Mouse (Mus musculus) cerebellum, postnatal 36 days (tissue): ENCODE measurements around the gene Glmp.
A peak's percentile ranks its signal among the peaks of the same experiment; 100 is the strongest.
"Not testable (repeated sequence)": the region's sequence is repeated elsewhere in the genome, so short reads cannot be mapped to it uniquely, and the experiment has no call there.

Experiments used
- DNase-seq, 2 experiments: peaks; one replicate each; pipeline ENCODE4 v3.0.0; 2021 to 2022; ENCODE audit warnings: mixed read lengths in 2 of 2

Gene Glmp

GRCm38 (mm10) chr3:88324951-88325405, at the start of gene Glmp:
Gene Glmp (plus strand): TSS chr3:88325023.
- peak; percentile 66 to 76 for DNase-seq

DNA sequence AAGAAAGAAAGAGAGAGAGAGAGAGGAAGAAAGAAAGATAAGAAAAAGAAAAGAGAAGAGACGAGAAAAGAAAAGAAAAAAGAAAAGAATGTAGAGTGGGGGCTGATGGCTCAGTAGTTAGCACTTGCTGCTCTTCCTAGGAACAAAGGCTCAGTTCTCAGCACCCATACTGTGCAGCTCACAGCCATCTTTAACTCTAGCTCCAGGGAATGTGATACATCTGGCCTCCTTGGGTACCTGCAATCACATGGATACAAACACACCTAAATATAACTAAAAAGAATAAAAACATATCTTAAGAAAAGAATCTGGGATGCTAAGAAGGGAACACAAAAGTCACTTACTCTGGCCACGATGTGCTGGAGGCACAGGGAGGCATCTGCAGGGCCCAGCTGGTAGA, 48.7 kb upstream of the Glmp start:
- no peak for DNase-seq

DNA sequence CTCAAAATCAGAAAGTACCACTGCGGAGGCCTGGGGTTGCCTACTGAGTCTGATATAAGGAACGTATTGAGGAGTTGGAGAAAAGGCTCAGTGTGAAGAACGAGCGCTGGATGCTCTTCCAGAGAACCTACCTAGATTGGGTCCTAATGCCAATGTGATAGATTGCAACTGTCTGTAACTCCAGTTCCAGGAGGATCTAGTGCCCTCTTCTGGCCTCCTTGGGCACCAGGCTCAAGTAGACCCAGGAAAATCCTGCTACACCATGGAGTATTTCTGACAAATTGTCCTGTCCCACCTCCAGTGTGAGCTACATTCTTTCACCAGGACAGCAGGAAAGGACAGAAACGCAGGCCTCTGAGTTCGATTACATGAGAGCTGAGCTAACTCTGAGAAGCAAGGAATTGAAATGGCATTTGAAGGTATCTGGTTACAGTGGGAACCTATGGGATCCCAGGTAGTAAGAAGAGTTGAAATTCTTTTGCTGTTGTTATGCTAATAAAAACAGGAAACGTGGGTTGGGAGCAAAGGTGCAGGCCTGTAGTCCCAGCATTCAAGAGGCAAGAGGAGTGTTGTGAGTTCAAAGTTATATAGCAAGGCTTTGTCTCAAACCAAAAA, 48.2 kb upstream of the Glmp start:
- peak; percentile 27 to 31 for DNase-seq

DNA sequence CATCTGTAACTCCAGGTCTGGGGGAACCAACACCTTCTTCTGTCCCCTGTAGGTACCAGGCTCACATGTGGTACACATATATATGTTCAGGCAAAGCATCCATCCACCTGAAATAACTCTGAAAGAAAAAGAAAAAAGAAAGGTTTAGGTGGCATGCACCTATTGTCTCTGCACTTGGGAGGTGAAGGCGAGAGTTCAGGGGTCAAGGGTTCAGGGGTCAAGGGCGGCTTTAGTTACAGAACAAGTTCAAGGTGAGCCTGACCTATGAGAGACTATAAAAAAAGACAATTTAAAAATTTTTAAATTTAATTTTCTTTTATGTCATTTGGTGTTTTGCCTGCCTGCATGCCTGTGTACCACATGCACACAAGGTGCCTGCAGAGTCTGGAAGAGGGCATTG, 44.8 kb upstream of the Glmp start:
- DNase-seq: no peak

- not testable (repeated sequence) for DNase-seq
Measured at GRCm38 (mm10) chr3:88281141-88281916, 43.5 kb upstream of the Glmp start.

DNA sequence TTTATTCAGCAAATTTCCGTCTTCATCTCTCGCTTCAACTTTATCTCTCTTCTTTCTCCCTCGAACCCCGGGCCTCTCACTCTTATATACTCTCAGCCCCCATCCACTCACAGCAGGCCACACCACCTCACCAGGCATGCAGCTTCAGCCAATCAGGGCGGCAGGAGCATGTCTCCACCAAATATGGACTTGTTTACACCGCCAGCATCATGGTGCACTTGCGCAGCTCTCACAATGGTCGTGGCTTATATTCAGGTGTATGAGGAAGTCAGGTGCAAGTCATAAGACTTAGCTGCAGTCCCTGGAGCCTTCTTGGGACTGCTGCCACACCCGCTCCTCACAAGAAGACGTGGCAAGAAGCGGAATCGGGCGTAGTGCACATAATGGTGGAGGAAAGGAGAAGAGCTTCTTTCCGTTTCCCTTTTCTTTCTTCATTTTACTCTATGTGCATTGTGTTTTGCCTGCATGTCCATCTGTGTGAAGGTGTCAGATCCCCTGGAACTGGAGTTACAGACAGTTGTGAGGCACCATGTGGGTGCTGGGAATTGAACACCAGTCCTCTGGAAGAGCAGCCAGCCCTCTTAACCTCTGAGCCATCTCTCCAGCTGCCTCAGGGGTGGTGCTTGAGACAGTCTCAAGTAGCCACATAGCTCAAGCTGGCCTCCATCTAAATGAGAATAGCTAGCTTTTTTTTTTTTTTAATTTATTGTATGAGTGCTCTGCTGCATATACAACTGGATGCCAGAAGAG, 39.8 kb upstream of the Glmp start:
- not testable (repeated sequence) for DNase-seq

DNA sequence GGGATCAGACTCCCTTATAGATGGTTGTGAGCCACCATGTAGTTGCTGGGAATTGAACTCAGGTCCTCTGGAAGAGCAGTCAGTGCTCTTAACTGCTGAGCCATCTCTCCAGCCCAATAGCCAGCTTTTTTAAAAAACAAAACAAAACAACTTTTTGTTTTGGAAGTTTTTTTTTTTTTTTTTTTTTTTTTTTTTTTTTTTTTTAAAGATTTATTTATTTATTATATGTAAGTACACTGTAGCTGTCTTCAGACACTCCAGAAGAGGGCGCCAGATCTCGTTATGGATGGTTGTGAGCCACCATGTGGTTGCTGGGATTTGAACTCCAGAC, 39.3 kb upstream of the Glmp start:
- not testable (repeated sequence) for DNase-seq

DNA sequence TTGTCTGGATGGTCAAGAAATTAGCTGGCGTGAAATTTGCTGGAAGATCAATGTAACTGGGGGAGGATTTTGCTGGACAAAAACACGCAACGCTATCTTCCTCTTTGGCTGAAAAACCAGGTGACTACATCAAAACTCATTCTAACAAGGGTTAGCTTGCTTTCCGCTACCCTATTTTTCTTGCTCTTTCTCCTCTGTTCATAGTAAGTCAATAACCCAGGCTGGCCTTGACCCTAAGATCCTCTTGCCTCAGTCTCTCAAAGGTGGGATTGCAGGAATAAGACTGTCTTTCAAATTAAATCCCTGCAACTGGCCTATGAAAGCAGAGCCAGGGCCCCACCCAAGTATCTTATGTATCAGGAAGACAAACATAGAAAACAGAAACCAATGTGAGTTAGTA, 37.7 kb upstream of the Glmp start, which contains the start of gene Gm38392:
TSS of gene Gm38392 (minus strand) at position 101 of the 400 bp plus-strand sequence.
- no peak for DNase-seq

GRCm38 (mm10) chr3:88288133-88288713, 36.6 kb upstream of the Glmp start:
- not testable (repeated sequence) for DNase-seq

- DNase-seq: peak; percentile 5 to 13
Measured at GRCm38 (mm10) chr3:88291970-88292369, 32.9 kb upstream of the Glmp start.

- DNase-seq: not testable (repeated sequence)
Measured at GRCm38 (mm10) chr3:88295272-88295671, 29.6 kb upstream of the Glmp start.

DNA sequence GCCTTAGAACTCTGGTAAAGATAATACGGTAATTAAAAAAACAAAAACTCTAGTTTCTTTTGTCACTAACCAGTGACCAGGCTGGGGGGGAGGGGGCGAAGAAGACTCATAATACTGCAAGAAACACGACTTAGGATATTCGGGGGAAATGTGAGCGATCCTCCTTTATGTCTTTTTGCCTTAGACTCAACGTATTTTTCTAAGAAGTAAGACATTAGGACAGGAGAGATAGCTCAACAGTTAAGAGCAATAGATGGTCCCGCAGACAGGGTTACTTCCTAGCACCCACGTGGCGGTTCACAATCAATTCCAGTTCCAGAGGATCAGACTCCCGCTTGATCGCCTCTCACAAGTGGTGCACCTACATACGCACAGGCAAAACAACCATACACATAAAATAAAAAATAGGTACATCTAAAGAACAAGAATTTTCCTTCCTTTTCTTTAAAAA, 28.7 kb upstream of the Glmp start:
- no peak for DNase-seq

- DNase-seq: peak; percentile 95 to 96
Measured at GRCm38 (mm10) chr3:88296561-88297318, 28.1 kb upstream of the Glmp start, which contains the start of the genes Tsacc and Cct3. Gene Tsacc (minus strand): TSS chr3:88296999. Gene Cct3 (plus strand): TSS chr3:88297116.

DNA sequence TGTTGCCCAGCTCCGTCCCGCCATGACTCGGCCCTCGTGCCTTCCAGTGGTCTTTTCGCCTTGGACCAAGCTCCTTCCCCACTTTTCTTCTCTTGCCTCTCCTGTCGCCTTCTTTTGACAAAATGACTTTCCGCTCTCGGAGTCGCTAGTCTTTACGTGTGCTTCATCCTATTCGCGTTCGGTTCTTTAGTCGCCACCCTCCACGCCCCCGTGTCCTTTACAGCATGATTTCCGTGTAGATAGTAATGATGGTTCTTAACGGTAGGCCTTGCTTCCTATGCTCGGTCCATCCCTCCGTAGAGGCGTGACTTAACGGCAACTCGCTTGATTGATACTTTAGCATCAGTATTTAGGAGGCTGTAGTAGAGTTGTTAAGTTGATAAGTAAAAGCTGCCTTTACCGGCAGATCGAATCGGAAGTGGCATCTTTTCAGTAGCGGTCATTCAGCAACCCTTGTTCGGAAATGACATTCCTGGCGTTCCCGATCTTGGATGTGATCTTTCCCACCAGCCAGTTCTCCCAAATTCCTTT, 27.4 kb upstream of the Glmp start:
- DNase-seq: no peak

GRCm38 (mm10) chr3:88299172-88299571, 25.7 kb upstream of the Glmp start:
- DNase-seq: no peak

DNA sequence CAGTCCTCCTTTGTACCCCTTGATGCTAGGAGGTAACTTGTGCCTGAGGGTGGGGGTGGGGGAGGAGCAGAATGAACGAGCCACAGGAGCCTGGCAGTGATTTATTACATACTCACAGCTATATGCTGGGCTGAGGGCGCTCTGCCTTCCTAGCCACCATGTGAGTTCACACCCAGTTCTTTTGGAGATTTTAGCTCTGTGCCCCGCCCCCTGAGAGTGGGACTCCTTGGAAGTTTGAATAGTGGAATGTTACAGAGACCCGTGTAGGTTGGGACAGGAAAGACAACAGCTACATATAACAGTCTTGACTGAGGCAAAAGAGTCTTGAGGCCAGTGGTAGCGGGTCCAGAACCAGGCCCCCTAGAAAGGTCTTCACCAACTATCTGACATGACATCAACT, 4.1 kb downstream of the Glmp start:
- no peak for DNase-seq

GRCm38 (mm10) chr3:88331282-88331681, 6.5 kb downstream of the Glmp start:
- DNase-seq: peak; percentile 33 to 44

DNA sequence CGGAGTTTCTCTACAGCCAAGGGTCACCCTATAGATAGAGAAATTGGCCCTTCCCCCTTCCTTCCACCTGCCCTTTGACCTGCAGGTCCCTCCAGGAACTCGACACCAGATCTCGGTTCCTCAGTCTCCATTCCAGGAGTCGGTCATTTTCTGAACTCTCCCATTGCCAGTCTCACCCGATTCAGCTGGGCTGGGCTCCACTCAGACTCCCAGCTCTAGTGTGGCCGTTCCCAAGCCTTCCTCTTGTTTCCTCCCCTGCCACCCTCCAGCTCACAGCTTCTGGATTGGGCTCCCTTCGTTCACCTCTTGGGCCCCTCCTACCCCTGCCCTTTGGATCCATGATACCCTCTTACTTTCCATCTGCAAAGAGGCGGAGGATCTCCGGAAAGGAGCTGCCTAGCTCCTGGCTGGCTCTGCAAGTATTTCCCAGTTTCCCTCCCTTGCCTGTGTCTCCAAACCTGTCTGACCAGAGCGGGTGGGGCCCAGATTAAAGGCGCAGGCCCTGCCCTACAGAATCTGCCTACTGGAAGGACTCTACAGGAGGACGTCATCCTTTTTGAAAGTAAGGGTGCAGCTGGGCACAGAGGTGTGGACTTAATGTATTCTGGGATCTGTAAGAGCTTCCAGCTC, 9.3 kb downstream of the Glmp start:
- no peak for DNase-seq

GRCm38 (mm10) chr3:88334902-88335435, 10.1 kb downstream of the Glmp start:
- no peak for DNase-seq

DNA sequence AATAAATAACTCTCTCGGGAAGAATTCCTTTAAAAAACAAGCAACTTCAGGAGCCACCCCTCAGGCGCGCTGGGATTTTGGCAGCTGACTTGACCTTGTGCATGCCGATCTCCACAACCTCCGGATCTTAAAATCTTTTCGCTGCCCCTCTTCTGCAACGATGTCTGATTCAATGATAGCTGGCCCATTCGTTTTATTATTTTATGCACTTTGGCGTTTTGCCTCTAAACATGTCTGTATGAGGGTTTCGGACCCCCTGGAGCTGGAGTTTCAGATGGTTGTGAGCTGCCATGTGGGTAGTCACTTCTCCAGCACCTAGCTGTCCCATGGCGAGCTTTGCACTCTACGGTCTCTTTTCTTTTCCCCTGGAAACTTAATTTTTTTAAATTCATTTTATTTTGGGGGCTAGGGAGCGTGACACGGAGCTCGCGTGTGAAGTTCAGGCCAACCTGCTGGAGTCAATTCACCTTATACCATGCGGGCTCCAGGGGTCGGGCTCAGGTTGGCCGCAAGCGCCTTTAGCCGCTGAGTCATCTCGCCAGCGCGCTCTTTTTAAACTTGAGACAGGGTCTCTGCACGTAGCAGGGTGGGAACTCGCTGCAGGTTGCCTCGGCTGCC, 10.7 kb downstream of the Glmp start:
- peak in 1 of 2 experiments; percentile 25 for DNase-seq
